Mouse (Mus musculus) spleen, adult 2 months (tissue): ENCODE measurements at regions not wholly inside any gene's neighbourhood (a gene's known extent, or its start where the extent isn't known, plus 50 kb on each side); places are given as distances from the start of the nearest gene placed in this dataset.

ENCODE experiments used
- CTCF ChIP-seq: fragments of 200-500 bp; IDR thresholded peaks from 2 replicates; pipeline ENCODE4 v1.5.1; 2011; ENCODE audit warnings: mild to moderate bottlenecking, inconsistent platforms; ENCODE audit not compliant: insufficient read depth, insufficient read length, insufficient replicate concordance; ENCODE audit errors: extremely low read depth
- POLR2A ChIP-seq: fragments of 200-500 bp; IDR thresholded peaks from 2 replicates; pipeline ENCODE4 v1.6.1; 2011; ENCODE audit warnings: low read depth, low read length, inconsistent platforms

DNA sequence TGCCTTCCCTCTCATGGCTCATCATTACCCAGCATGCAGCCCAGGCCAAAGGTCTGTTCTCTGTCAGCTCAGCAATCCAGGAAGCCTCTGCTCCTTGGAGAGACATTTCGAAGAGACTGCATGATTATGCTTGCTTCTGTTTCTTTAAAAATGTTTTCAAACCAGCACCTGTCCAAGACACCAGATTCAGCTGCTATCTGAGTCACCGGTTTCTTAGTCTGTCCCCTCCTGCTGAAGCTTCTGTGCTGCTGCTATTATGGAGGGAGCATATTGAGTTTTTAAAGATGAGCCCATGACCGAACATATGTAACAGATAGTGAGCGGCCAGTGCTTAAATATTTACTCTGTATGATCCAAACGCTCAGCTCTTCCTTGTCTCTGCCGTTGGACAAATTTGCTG lies 506.2 kb downstream of the Med13l start:
- TF ChIP-seq CTCF (no peak), POLR2A (no peak)
